Mouse (Mus musculus) spleen, adult 2 months (tissue): ENCODE measurements around the gene Hacd2.

Experiments
- CTCF ChIP-seq: fragments of 200-500 bp; IDR thresholded peaks from 2 replicates; pipeline ENCODE4 v1.5.1; 2011; ENCODE audit warnings: mild to moderate bottlenecking, inconsistent platforms; ENCODE audit not compliant: insufficient read depth, insufficient read length, insufficient replicate concordance; ENCODE audit errors: extremely low read depth
- POLR2A ChIP-seq: fragments of 200-500 bp; IDR thresholded peaks from 2 replicates; pipeline ENCODE4 v1.6.1; 2011; ENCODE audit warnings: low read depth, low read length, inconsistent platforms

DNA sequence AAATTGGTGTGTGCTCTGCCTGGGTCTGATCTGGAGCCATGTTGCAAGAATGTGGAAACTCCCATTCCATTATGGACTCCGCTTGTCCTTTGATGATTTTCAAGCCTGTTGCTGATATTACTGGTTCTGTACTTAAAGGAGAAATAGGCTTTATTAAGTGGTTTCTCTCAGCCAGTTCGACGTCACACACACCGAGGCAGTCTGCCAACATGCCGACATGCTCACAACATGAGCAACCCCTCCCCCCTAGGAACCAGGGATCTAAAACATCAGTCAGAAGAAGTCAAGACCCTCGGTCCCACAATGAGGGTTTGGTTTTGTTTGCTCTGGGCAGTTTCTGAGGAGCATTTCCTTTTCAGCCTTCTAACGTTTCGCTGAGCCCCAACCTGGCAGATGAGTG lies 86.9 kb downstream of the Hacd2 start:
- TF ChIP-seq POLR2A (no peak), CTCF (no peak)
